Mouse (Mus musculus): Measurements from ENCODE around the gene Gcnt2. TPM values are rescaled to one million over a fixed set of nuclear protein-coding genes. Genes with fewer than 3 reads are reported as not detected.

Gcnt2 gene
- polyA plus RNA-seq, 1 experiment from 2014 or later = 3.6 TPM

- Histone ChIP-seq H3K4me3 (ENCODE audit: low read depth, low read length) (no peak overlapping the region), H3K4me1 (ENCODE audit: control insufficient read depth, insufficient read depth, low read length) (no peaks in the 10 kb centered on the region), H3K9me3 (replicated peaks; ENCODE audit: control insufficient read depth, low read length) (no peaks in the 10 kb centered on the region), H3K27me3 (ENCODE audit: control insufficient read depth, insufficient read depth, low read length) (no peaks in the 10 kb centered on the region), H3K27ac (replicated peaks; ENCODE audit: low read depth, low read length) (no peak overlapping the region), H3K36me3 (replicated peaks; ENCODE audit: control insufficient read depth, insufficient read depth, low read depth, low read length) (no peaks in the 10 kb centered on the region), H3K4me2 (ENCODE audit: low read depth, low read length) (no peak overlapping the region), H3K9ac (replicated peaks; ENCODE audit: low read length) (no peak overlapping the region)
- ATAC-seq (replicated peaks; ENCODE audit: insufficient number of reproducible peaks, low FRiP score, low TSS enrichment, low read depth) (no peak), DNase-seq (ENCODE audit: low spot score) (no peak)
- whole genome bisulfite sequencing = 74% methylated on average over 6 of the region's 6 CpGs
These were observed 4.3 kb upstream of the Gcnt2 start for GRCm38 (mm10) chr13:40855266-40855665.

- H3K9ac ChIP-seq (replicated peaks; ENCODE audit: low read length) = no peak overlapping the region
- 84% methylated on average over 8 of the region's 8 CpGs for WGBS
- H3K9me3 ChIP-seq (replicated peaks; ENCODE audit: control insufficient read depth, low read length) = no peaks in the 10 kb centered on the region
- H3K4me3 ChIP-seq (ENCODE audit: low read depth, low read length) = no peak overlapping the region
- H3K36me3 ChIP-seq (replicated peaks; ENCODE audit: control insufficient read depth, insufficient read depth, low read depth, low read length) = no peaks in the 10 kb centered on the region
- no peaks in the 10 kb centered on the region for H3K4me1 ChIP-seq (ENCODE audit: control insufficient read depth, insufficient read depth, low read length)
- H3K4me2 ChIP-seq (ENCODE audit: low read depth, low read length) = no peak overlapping the region
- DNase-seq (ENCODE audit: low spot score) (no peak), ATAC-seq (replicated peaks; ENCODE audit: insufficient number of reproducible peaks, low FRiP score, low TSS enrichment, low read depth) (no peak)
- no peaks in the 10 kb centered on the region for H3K27me3 ChIP-seq (ENCODE audit: control insufficient read depth, insufficient read depth, low read length)
- no peak overlapping the region for H3K27ac ChIP-seq (replicated peaks; ENCODE audit: low read depth, low read length)
These were observed 2.8 kb upstream of the Gcnt2 start for GRCm38 (mm10) chr13:40856786-40857185.

- ATAC-seq (replicated peaks; ENCODE audit: insufficient number of reproducible peaks, low FRiP score, low TSS enrichment, low read depth) (no peak), DNase-seq (ENCODE audit: low spot score) (no peak)
- Histone ChIP-seq H3K4me3 (ENCODE audit: low read depth, low read length) (no peak overlapping the region), H3K9me3 (replicated peaks; ENCODE audit: control insufficient read depth, low read length) (no peaks in the 10 kb centered on the region), H3K9ac (replicated peaks; ENCODE audit: low read length) (no peak overlapping the region), H3K4me1 (ENCODE audit: control insufficient read depth, insufficient read depth, low read length) (no peaks in the 10 kb centered on the region), H3K27me3 (ENCODE audit: control insufficient read depth, insufficient read depth, low read length) (no peaks in the 10 kb centered on the region), H3K27ac (replicated peaks; ENCODE audit: low read depth, low read length) (no peak overlapping the region), H3K36me3 (replicated peaks; ENCODE audit: control insufficient read depth, insufficient read depth, low read depth, low read length) (no peaks in the 10 kb centered on the region), H3K4me2 (ENCODE audit: low read depth, low read length) (no peak overlapping the region)
- 71% methylated on average over 13 of the region's 13 CpGs for WGBS
These were observed 2.2 kb upstream of the Gcnt2 start for GRCm38 (mm10) chr13:40857281-40857818.

GRCm38 (mm10) chr13:40859225-40859624 is 329 bp upstream of the Gcnt2 start:
- WGBS = 81% methylated on average over 8 of the region's 8 CpGs
- Histone ChIP-seq H3K4me1 (ENCODE audit: control insufficient read depth, insufficient read depth, low read length) (no peaks in the 10 kb centered on the region), H3K4me2 (ENCODE audit: low read depth, low read length) (no peak overlapping the region), H3K9me3 (replicated peaks; ENCODE audit: control insufficient read depth, low read length) (no peaks in the 10 kb centered on the region), H3K27me3 (ENCODE audit: control insufficient read depth, insufficient read depth, low read length) (no peaks in the 10 kb centered on the region), H3K4me3 (ENCODE audit: low read depth, low read length) (no peak overlapping the region), H3K27ac (replicated peaks; ENCODE audit: low read depth, low read length) (no peak overlapping the region), H3K9ac (replicated peaks; ENCODE audit: low read length) (no peak overlapping the region), H3K36me3 (replicated peaks; ENCODE audit: control insufficient read depth, insufficient read depth, low read depth, low read length) (no peaks in the 10 kb centered on the region)
- ATAC-seq (replicated peaks; ENCODE audit: insufficient number of reproducible peaks, low FRiP score, low TSS enrichment, low read depth) = no peak
- DNase-seq (ENCODE audit: low spot score) = no peak

GRCm38 (mm10) chr13:40863006-40863405 is 3.5 kb downstream of the Gcnt2 start:
- 94% methylated on average over 9 of the region's 9 CpGs for WGBS
- no peak overlapping the region for H3K9ac ChIP-seq (replicated peaks; ENCODE audit: low read length)
- H3K4me3 ChIP-seq (ENCODE audit: low read depth, low read length) = no peak overlapping the region
- ATAC-seq (replicated peaks; ENCODE audit: insufficient number of reproducible peaks, low FRiP score, low TSS enrichment, low read depth) (no peak), DNase-seq (ENCODE audit: low spot score) (no peak)
- no peaks in the 10 kb centered on the region for H3K27me3 ChIP-seq (ENCODE audit: control insufficient read depth, insufficient read depth, low read length)
- no peak overlapping the region for H3K4me2 ChIP-seq (ENCODE audit: low read depth, low read length)
- no peaks in the 10 kb centered on the region for H3K36me3 ChIP-seq (replicated peaks; ENCODE audit: control insufficient read depth, insufficient read depth, low read depth, low read length)
- H3K9me3 ChIP-seq (replicated peaks; ENCODE audit: control insufficient read depth, low read length) = no peaks in the 10 kb centered on the region
- no peaks in the 10 kb centered on the region for H3K4me1 ChIP-seq (ENCODE audit: control insufficient read depth, insufficient read depth, low read length)
- no peak overlapping the region for H3K27ac ChIP-seq (replicated peaks; ENCODE audit: low read depth, low read length)

GRCm38 (mm10) chr13:40868844-40869587 is 9.5 kb downstream of the Gcnt2 start:
- H3K4me3 ChIP-seq (ENCODE audit: low read depth, low read length) = no peak overlapping the region
- no peaks in the 10 kb centered on the region for H3K36me3 ChIP-seq (replicated peaks; ENCODE audit: control insufficient read depth, insufficient read depth, low read depth, low read length)
- H3K27ac ChIP-seq (replicated peaks; ENCODE audit: low read depth, low read length) = no peak overlapping the region
- H3K9me3 ChIP-seq (replicated peaks; ENCODE audit: control insufficient read depth, low read length) = no peaks in the 10 kb centered on the region
- 25% methylated on average over 14 of the region's 16 CpGs for WGBS
- ATAC-seq (replicated peaks; ENCODE audit: insufficient number of reproducible peaks, low FRiP score, low TSS enrichment, low read depth) (no peak), DNase-seq (ENCODE audit: low spot score) (no peak)
- no peak overlapping the region for H3K4me2 ChIP-seq (ENCODE audit: low read depth, low read length)
- H3K4me1 ChIP-seq (ENCODE audit: control insufficient read depth, insufficient read depth, low read length) = no peaks in the 10 kb centered on the region
- H3K9ac ChIP-seq (replicated peaks; ENCODE audit: low read length) = no peak overlapping the region
- no peaks in the 10 kb centered on the region for H3K27me3 ChIP-seq (ENCODE audit: control insufficient read depth, insufficient read depth, low read length)

GRCm38 (mm10) chr13:40874021-40874420 is 14.5 kb downstream of the Gcnt2 start:
- H3K9ac ChIP-seq (replicated peaks; ENCODE audit: low read length) = no peak overlapping the region
- no peaks in the 10 kb centered on the region for H3K9me3 ChIP-seq (replicated peaks; ENCODE audit: control insufficient read depth, low read length)
- no peak for DNase-seq (ENCODE audit: low spot score)
- no peaks in the 10 kb centered on the region for H3K4me1 ChIP-seq (ENCODE audit: control insufficient read depth, insufficient read depth, low read length)
- H3K27ac ChIP-seq (replicated peaks; ENCODE audit: low read depth, low read length) = no peak overlapping the region
- no peak overlapping the region for H3K4me3 ChIP-seq (ENCODE audit: low read depth, low read length)
- no peaks in the 10 kb centered on the region for H3K36me3 ChIP-seq (replicated peaks; ENCODE audit: control insufficient read depth, insufficient read depth, low read depth, low read length)
- WGBS = 85% methylated on average over 5 of the region's 5 CpGs
- no peak overlapping the region for H3K4me2 ChIP-seq (ENCODE audit: low read depth, low read length)
- no peak for ATAC-seq (replicated peaks; ENCODE audit: insufficient number of reproducible peaks, low FRiP score, low TSS enrichment, low read depth)
- H3K27me3 ChIP-seq (ENCODE audit: control insufficient read depth, insufficient read depth, low read length) = no peaks in the 10 kb centered on the region

- Histone ChIP-seq H3K4me1 (ENCODE audit: control insufficient read depth, insufficient read depth, low read length) (no peaks in the 10 kb centered on the region), H3K27ac (replicated peaks; ENCODE audit: low read depth, low read length) (no peak overlapping the region), H3K9ac (replicated peaks; ENCODE audit: low read length) (no peak overlapping the region), H3K4me2 (ENCODE audit: low read depth, low read length) (no peak overlapping the region), H3K36me3 (replicated peaks; ENCODE audit: control insufficient read depth, insufficient read depth, low read depth, low read length) (no peaks in the 10 kb centered on the region), H3K9me3 (replicated peaks; ENCODE audit: control insufficient read depth, low read length) (no peaks in the 10 kb centered on the region), H3K27me3 (ENCODE audit: control insufficient read depth, insufficient read depth, low read length) (no peaks in the 10 kb centered on the region), H3K4me3 (ENCODE audit: low read depth, low read length) (no peak overlapping the region)
- no peak for ATAC-seq (replicated peaks; ENCODE audit: insufficient number of reproducible peaks, low FRiP score, low TSS enrichment, low read depth)
- DNase-seq (ENCODE audit: low spot score) = no peak
- 80% methylated on average over 5 of the region's 5 CpGs for WGBS
These were observed 15.9 kb downstream of the Gcnt2 start for GRCm38 (mm10) chr13:40875415-40875814.

Measured in embryonic facial prominence, embryonic 11.5 days (tissue).